Mouse (Mus musculus) liver, embryonic 16.5 days (tissue): ENCODE measurements around the gene Tmem63c. TPM values are rescaled to one million over a fixed set of nuclear protein-coding genes. Genes with fewer than 3 reads are reported as not detected.

Experiments used
- ATAC-seq: fragments of 200-750 bp; cut with Nextera tagmentation; 2 replicates; pipeline ENCODE4 v1.8.0; 2017; ENCODE audit warnings: low read depth, mild to moderate bottlenecking, moderate number of reproducible peaks, moderate library complexity
- H3K27ac ChIP-seq: fragments of 300-500 bp; sonication (generic); 2 replicates; pipeline ENCODE4 v1.5.1; 2014; ENCODE audit warnings: mild to moderate bottlenecking, low read length
- H3K27me3 ChIP-seq: fragments of 300-500 bp; sonication (generic); 2 replicates; pipeline ENCODE4 v1.6.1; 2014; ENCODE audit warnings: low read depth, low read length, mixed read lengths; ENCODE audit not compliant: control insufficient read depth, insufficient read depth
- H3K36me3 ChIP-seq: fragments of 300-500 bp; sonication (generic); 2 replicates; pipeline ENCODE4 v1.6.1; 2014; ENCODE audit warnings: mild to moderate bottlenecking; ENCODE audit not compliant: control insufficient read depth, insufficient read depth
- H3K4me1 ChIP-seq: fragments of 300-500 bp; sonication (generic); 2 replicates; pipeline ENCODE4 v1.6.1; 2014; ENCODE audit warnings: low read depth, low read length, mixed read lengths; ENCODE audit not compliant: control insufficient read depth
- H3K4me2 ChIP-seq: fragments of 300-500 bp; sonication (generic); 2 replicates; pipeline ENCODE4 v1.6.1; 2014; ENCODE audit warnings: low read depth, low read length, mixed read lengths
- H3K4me3 ChIP-seq: fragments of 300-500 bp; sonication (generic); 2 replicates; pipeline ENCODE4 v1.5.1; 2014; ENCODE audit warnings: low read depth, mild to moderate bottlenecking, low read length
- H3K9ac ChIP-seq: fragments of 300-500 bp; sonication (generic); 2 replicates; pipeline ENCODE4 v1.6.1; 2014; ENCODE audit warnings: low read depth, low read length
- H3K9me3 ChIP-seq: fragments of 300-500 bp; sonication (generic); replicated peaks from 2 replicates; pipeline ENCODE4 v1.6.1; 2016; ENCODE audit warnings: low read length; ENCODE audit not compliant: control insufficient read depth
- WGBS: fragments of 180-500 bp; shearing (Covaris S2); extraction: QIAGEN DNeasy Blood & Tissue Kit; methylation state at CpG from one replicate; pipeline ENCODE4 v1.1.7; 2014; ENCODE audit not compliant: insufficient replicate concordance; 5-methylcytosine and 5-hydroxymethylcytosine counted together
- polyA plus RNA-seq: library from polyadenylated mRNA; unstranded; fragments of >200 nt; fragmentation: Nextera tagmentation; extraction: Ambion mirVana; gene quantifications from 2 replicates; pipeline ENCODE4 v1.2.1, GENCODE M21; 2015

Gene Tmem63c
- polyA plus RNA-seq, 1 experiment from 2014 or later = not detected

DNA sequence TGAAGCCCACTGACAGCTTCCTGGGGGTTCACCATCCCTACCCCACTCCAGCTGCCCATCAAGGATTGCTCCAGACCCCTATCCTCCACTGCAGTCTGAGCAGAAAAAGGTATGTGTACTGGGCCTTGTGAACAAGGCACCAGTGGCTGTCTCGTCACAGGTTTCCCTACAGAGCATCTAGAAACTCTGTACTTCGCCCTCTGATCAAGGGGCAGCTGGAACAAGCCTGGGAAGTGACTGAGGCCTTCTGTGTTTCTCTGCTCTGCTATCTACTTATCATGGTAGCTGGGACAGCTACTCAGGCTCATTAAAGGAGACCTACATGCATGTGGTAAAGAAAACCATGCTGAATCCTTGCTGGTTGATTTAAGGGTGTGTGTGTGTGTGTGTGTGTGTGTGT lies 68.6 kb downstream of the Tmem63c start:
- no peak overlapping the region for H3K27ac ChIP-seq

DNA sequence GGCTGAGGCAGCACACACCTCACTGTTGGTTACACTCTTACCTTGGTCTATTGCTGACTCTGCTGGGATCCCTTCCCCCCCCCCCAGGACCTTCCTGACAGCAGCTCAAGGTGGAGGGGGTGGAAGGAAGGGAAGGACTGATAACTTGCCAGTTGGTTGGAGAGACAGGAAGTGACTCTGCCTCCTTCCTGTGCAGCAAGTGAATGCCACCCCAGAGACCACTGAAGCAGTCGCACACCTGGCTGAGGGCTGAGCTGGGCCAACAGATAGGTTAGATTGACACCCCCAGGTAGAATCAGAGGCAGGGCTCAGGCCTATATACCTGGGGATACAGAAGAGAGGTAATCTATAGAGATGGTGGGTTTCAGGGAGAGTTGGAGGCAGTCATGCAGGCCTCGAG lies 70.8 kb downstream of the Tmem63c start:
- 41% methylated on average over 2 of the region's 2 CpGs for WGBS
- no peak for ATAC-seq
- H3K4me3 ChIP-seq = no peak overlapping the region

More for the DNA sequence above, 68.6 kb downstream of the Tmem63c start:
- no peaks in the 10 kb centered on the region for H3K9me3 ChIP-seq
- no peaks in the 10 kb centered on the region for H3K4me1 ChIP-seq
- H3K27me3 ChIP-seq = no peaks in the 10 kb centered on the region
- no peak overlapping the region for H3K4me3 ChIP-seq
- H3K4me2 ChIP-seq = no peak overlapping the region
- no peak overlapping the region for H3K9ac ChIP-seq
- H3K36me3 ChIP-seq = no peaks in the 10 kb centered on the region
- WGBS = 46% methylated on average over 2 of the region's 2 CpGs
- ATAC-seq = 0 out of 2 replicates have a peak, but pooled peaks have one; percentile 32

DNA sequence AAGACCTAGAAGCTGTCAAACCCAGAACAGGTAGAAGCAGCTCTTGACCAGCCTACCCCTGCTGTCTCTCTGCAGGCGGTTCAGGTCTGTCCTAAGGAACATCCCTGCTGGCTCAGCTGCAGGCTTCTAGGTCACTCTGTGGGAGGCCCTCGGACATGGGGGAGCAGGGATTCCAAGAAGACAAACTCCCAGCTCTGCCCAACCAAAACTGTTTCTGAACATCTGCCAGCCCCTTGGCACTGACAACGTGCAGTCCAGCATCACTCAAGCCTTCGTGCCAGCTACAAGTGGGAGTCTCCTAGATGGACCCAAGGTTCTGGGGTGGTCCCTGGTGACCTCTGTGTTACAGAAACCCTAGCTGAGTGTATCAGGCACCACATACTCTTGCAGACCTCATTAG lies 72.1 kb downstream of the Tmem63c start:
- no peak for ATAC-seq
- Histone ChIP-seq H3K4me2 (no peak overlapping the region), H3K4me1 (no peaks in the 10 kb centered on the region), H3K36me3 (no peaks in the 10 kb centered on the region), H3K27me3 (no peaks in the 10 kb centered on the region), H3K9ac (no peak overlapping the region), H3K4me3 (no peak overlapping the region), H3K27ac (no peak overlapping the region), H3K9me3 (no peaks in the 10 kb centered on the region)
- 60% methylated on average over 4 of the region's 4 CpGs for WGBS

More for the DNA sequence above, 70.8 kb downstream of the Tmem63c start:
- Histone ChIP-seq H3K4me1 (no peaks in the 10 kb centered on the region), H3K27me3 (no peaks in the 10 kb centered on the region), H3K9ac (no peak overlapping the region), H3K36me3 (no peaks in the 10 kb centered on the region), H3K9me3 (no peaks in the 10 kb centered on the region), H3K27ac (no peak overlapping the region), H3K4me2 (no peak overlapping the region)

DNA sequence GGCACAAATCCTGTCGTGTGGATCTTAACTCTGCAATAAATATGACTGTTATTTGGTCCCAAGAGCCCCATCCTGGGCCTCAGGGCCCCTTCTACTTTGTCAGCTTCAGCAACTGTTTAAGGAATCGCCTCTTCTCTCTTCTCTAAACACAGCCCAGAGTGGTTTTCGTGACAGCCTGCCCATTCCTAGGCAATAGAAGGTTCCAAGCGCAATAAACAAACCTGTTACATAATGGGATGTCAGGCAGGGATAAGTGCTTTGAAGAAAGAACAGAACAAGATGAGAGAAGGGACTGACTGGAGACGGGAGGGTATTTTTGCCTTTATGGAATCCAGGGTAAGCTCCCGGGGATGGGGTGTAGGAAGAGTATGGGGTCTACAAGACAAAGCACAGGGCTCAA lies 72.5 kb downstream of the Tmem63c start:
- ATAC-seq = no peak
- H3K9ac ChIP-seq = no peak overlapping the region
- H3K4me3 ChIP-seq = no peak overlapping the region
- no peaks in the 10 kb centered on the region for H3K9me3 ChIP-seq
- H3K27ac ChIP-seq = no peak overlapping the region
- no peaks in the 10 kb centered on the region for H3K36me3 ChIP-seq
- no peaks in the 10 kb centered on the region for H3K27me3 ChIP-seq
- H3K4me1 ChIP-seq = no peaks in the 10 kb centered on the region
- H3K4me2 ChIP-seq = no peak overlapping the region
- 48% methylated on average over 6 of the region's 6 CpGs for WGBS

DNA sequence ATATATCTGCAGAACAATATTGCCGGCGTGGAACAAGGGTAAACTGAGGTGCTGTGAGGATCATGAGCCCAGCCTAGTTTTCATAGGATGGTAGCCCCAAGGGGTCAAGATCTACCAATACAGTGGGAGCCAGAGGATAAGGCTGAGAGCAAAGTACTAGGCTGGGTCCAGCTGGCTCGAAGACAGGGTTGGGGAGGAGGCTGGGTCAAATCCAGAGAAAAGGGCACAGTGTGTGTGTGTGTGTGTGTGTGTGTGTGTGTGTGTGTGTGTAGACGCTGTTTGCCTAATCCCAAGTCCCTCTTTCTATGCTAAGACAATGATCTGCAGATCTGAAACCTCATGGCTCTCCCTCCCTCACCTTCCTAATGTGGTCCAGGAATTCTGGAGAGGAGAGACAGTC lies 79.2 kb downstream of the Tmem63c start:
- Histone ChIP-seq H3K4me2 (no peak overlapping the region), H3K27me3 (peaks cover 14% of the 10 kb centered on the region), H3K9me3 (no peaks in the 10 kb centered on the region), H3K4me3 (no peak overlapping the region), H3K9ac (no peak overlapping the region), H3K4me1 (no peaks in the 10 kb centered on the region), H3K27ac (no peak overlapping the region), H3K36me3 (no peaks in the 10 kb centered on the region)
- no peak for ATAC-seq
- WGBS = 56% methylated on average over 4 of the region's 4 CpGs

DNA sequence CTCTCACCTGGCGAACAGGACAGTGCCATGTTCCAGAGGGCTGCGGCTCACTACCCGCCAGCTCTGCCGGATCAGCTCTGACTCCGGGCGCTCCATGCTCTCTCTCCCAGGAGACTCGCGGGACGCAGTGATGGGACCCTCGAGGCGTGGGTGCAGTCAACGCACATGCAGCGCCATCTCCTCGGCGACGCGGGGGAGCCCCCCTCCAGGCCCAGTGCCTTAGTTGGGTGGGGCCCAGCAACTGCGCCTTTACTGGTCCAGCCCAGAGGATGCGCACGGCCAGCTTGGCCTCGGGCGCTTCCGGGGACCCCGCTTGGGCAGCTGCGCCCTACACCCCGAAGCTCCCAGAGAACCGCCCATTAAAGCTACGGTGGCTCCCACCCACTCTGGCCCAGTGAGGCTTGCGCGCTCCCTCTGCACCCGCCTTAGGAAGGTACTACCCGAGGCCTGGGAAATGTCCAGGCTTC lies 81.1 kb downstream of the Tmem63c start, which contains the start of gene Ngb:
Gene Ngb, minus strand, starts transcription at position 375 of the 467 bp plus-strand sequence.
- no peak within 1 kb of the TSS for H3K4me3 ChIP-seq
- no peak for ATAC-seq
- H3K36me3 ChIP-seq = no peaks in the 10 kb centered on the region
- H3K9me3 ChIP-seq = no peaks in the 10 kb centered on the region
- no peak within 1 kb of the TSS for H3K4me2 ChIP-seq
- peaks cover 14% of the 10 kb centered on the region for H3K27me3 ChIP-seq
- no peaks in the 10 kb centered on the region for H3K4me1 ChIP-seq
- no peak within 1 kb of the TSS for H3K27ac ChIP-seq
- H3K9ac ChIP-seq = no peak within 1 kb of the TSS
- 5% methylated on average over 32 of the region's 32 CpGs for WGBS

DNA sequence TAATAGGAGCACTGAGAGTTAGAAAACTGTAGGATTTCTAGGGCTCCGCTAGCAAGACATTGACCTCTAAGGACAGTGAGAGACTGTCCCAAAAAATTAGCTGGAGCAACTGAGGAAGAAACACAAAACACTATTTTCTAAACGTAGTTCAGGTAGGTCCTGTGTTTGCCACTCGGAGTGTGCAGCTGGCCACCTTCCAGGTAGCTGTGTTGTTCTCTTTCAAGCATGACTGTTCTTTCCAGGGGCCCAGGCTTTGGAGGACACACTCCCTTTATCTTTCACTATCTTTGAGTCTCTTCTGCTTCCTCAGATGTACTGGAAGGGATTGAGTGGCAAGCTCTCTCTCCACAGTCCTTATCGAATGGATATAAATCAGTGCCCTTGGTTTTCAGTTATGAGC lies 82.3 kb downstream of the Tmem63c start:
- H3K9ac ChIP-seq = no peak overlapping the region
- 72% methylated on average over 4 of the region's 4 CpGs for WGBS
- no peak overlapping the region for H3K4me2 ChIP-seq
- no peaks in the 10 kb centered on the region for H3K4me1 ChIP-seq
- no peak overlapping the region for H3K27ac ChIP-seq
- no peaks in the 10 kb centered on the region for H3K36me3 ChIP-seq
- peaks cover 14% of the 10 kb centered on the region for H3K27me3 ChIP-seq
- no peak overlapping the region for H3K4me3 ChIP-seq
- H3K9me3 ChIP-seq = no peaks in the 10 kb centered on the region
- ATAC-seq = no peak

DNA sequence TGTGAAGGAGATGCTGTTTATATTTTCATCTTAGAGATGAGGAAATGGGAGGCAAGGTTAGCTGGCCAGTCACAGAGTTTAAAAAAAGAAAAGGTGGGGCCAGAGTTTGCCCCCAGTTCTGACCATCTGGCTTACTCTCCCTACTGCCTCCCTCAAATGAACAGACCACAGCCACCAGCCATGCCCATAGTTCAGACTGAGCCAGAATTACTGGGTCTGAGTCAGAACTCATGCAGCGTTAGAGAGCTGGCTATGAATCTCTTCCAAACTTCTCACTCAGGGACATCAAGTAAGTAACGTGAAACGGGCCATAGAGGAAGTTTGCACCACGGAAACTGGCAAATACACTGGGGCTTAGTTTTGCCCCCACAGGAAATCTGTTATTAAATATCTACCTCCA lies 83.7 kb downstream of the Tmem63c start:
- Histone ChIP-seq H3K27me3 (peaks cover 14% of the 10 kb centered on the region), H3K4me3 (no peak overlapping the region), H3K4me2 (no peak overlapping the region), H3K4me1 (no peaks in the 10 kb centered on the region), H3K36me3 (no peaks in the 10 kb centered on the region), H3K9ac (no peak overlapping the region), H3K27ac (no peak overlapping the region), H3K9me3 (no peaks in the 10 kb centered on the region)
- 39% methylated on average over 4 of the region's 4 CpGs for WGBS
- no peak for ATAC-seq

DNA sequence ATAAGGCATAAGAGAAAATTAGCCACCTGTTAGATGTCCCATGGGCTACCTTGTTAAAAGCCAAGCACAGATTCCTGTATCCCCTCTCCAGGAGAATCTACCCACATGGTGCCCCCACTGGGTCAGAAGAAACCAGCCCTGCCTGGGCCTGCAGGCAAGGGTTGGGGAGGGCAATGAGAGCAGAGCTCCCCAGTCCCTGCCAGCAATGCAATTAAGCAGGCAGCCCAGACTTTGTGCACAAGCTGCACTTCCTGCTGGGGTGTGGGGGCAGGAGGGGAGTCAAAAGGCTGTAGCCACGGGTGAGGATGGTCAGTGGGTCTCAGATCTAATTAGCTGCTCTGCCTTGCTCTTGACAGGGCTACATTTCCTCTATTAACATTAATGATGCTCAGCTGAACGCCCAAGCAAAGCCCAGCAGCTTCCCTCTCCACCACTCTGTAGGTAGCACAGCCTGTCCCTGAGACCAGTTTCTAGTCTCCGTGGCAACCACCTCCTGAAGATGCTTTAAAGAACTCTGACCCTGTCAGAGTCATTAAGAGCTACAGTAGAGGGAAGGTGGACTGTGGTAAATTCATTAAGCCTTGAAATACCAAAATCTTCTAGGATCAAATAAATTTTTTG lies 86.3 kb downstream of the Tmem63c start:
- Histone ChIP-seq H3K9ac (no peak overlapping the region), H3K27ac (no peak overlapping the region), H3K27me3 (peaks cover 1% of the 10 kb centered on the region), H3K36me3 (no peaks in the 10 kb centered on the region), H3K4me3 (no peak overlapping the region), H3K4me2 (no peak overlapping the region), H3K4me1 (no peaks in the 10 kb centered on the region), H3K9me3 (no peaks in the 10 kb centered on the region)
- WGBS = 38% methylated on average over 3 of the region's 3 CpGs
- no peak for ATAC-seq
